Mouse (Mus musculus): ENCODE results near the gene Nrxn2.

The Nrxn2 gene

DNA sequence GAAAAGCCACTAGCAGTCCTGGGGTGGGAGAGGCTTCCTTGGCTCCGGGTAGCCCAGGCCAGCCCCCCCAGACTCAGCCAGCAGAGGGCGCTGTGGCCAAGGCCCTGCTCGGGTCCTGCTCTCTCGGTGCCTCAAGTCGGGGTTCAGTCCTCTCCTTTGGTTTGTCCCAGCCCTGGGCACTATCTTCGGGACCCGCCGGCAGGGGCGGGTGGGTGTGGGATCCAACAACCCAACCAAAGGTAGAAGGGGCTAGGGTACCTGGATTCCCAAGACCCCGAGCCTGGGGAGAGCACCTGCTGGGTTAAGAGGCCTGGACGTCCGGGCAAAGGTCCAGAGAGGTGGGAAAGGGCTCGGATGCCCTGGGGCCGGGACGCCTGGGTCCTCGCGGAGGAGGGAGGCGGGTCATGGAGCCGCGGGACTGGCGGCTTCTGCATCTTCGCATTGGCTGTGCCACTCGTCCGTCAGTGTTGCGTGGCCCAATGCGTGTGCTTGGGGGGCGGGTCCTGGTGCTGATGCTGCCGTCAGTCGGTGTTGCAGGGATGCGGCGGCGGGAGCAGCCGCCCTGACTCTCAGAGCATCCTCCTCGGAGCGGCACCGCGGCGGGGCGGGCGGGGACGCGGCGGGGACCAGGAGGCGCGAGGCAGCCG, at the start of gene Nrxn2:
Nrxn2 (plus strand) TSS at position 499 of the 647 bp plus-strand sequence.
- peak; percentile 93 for DNase-seq (ENCODE audit: low read depth)

DNA sequence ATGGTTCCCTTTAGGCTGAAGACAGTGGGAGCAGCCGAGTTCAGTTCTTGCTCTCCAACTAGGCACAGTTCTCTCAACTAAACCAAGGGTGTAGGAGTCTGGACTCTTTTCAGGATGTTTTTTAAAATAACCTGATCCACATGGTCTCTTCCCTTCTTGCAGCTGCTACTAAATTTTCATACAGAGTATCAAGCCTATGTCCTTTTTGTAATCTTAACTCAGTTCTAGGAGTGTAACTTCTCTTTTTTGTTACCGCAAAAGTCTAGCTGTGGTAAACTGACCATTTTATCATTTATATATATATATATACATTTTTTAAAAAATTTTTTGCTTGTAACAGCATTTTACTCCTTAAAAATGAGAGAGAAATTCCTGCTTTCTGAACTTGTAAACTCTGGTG, 48.4 kb upstream of the Nrxn2 start:
- no peak for DNase-seq (ENCODE audit: low read depth)

DNA sequence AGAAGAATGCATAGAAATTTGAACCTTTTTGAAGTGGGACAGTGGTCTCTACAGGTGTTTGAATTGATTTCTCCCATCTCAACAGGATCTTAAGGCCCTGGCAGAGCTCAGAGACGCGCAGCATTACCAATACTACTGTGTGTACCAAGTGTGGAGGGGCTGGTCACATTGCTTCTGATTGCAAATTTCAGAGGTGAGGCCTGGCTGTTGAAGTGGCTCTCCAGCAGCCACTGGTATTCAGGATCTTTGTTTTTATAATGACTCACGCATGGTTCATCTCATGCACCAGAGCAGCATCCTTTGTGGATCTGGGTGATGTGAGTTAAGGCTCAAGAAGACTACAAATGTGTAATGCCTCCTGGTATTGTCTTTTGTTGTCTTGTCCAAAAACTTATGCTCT, 46.1 kb upstream of the Nrxn2 start:
- no peak for DNase-seq (ENCODE audit: low read depth)

DNA sequence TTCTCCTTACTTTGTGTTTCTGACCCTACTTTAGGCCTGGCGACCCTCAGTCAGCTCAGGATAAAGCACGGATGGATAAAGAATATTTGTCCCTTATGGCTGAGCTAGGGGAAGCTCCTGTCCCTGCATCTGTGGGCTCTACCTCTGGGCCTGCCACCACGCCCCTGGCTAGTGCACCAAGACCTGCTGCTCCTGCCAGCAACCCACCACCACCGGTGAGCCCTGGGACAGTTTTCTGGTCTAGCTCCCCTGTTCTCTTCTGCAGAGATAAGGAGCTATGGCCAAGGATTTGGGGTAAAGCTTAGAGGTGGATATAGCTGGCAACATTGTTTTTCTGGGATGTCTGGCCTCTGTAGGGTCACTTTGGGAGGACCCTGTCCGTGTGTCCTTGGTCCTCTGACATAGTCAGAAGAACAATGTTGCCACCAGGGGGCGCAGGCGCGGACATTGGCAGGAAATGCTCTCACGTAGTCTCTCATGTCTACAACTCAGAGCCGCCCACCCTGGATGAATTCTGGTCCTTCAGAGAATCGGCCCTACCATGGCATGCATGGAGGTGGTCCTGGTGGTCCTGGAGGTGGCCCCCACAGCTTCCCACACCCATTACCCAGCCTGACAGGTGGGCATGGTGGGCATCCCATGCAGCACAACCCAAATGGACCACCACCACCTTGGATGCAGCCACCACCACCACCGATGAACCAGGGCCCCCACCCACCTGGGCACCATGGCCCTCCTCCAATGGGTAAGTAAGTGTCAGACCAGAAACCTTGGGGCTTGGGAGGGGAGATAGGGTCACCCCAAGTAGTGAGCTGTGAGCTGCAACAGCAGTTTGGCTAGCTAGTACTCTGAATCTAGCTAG, 44.8 kb upstream of the Nrxn2 start:
- peak; percentile 90 for DNase-seq (ENCODE audit: low read depth)

DNA sequence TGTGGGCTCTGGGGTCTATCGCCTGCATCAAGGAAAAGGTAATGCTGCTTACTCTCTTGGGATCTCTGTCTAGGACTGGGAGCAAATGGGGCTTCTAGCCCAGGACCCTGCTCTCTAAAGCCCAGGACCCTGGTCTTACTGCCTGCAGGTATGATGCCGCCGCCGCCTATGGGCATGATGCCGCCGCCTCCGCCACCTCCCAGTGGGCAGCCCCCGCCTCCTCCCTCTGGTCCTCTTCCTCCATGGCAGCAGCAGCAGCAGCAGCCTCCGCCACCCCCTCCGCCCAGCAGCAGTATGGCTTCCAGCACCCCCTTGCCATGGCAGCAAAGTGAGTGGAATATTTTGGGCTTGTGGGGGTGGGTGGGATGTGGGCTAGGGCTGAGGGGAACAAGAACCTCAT, 44.0 kb upstream of the Nrxn2 start:
- DNase-seq (ENCODE audit: low read depth), result no peak

DNA sequence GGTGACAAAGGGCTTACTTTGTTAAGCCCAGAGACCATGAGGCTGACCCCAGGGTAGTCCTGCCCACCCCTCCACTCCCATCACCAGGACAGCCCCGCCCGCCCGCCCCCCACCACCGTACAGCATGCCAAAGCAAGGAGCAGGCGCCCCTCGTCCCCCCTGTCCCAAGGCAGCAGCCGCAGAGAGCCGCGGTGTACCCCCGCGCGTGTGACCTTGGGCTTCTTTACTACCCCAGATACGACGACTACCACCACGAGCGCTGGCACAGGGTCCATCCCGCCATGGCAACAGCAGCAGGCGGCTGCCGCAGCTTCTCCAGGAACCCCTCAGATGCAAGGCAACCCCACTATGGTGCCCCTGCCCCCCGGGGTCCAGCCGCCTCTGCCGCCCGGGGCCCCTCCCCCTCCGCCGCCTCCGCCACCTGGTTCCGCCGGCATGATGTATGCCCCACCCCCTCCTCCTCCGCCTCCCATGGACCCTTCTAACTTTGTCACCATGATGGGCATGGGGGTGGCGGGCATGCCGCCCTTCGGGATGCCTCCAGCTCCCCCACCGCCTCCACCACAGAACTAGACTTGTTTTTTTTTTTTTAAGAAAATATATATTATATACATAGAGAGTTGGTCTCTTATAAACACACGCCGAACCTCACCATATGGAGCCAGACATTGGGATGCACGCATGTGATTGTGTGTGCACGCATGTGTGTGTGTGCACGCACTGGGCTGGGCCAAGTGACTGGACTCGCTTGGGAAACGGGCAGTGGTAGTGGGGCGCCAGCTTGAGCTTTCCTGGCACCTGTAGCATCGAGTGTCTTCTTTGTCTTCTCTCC, 42.9 kb upstream of the Nrxn2 start:
- DNase-seq (ENCODE audit: low read depth), result no peak

DNA sequence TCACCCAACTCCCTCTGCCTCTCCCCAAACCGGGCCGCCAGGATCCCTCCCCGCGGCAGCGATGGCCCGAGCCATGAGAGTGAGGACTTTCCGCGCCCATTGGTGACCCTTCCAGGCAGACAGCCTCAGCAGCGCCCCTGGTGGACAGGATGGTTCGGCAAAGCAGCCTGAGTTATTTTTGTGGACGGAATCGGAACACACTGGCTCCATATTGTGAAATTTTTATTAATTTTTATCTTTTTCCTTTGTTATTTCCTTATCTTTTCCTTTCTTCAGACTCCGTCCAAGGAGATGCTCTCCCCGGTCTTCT, 42.3 kb upstream of the Nrxn2 start:
- peak; percentile 52 for DNase-seq (ENCODE audit: low read depth)

DNA sequence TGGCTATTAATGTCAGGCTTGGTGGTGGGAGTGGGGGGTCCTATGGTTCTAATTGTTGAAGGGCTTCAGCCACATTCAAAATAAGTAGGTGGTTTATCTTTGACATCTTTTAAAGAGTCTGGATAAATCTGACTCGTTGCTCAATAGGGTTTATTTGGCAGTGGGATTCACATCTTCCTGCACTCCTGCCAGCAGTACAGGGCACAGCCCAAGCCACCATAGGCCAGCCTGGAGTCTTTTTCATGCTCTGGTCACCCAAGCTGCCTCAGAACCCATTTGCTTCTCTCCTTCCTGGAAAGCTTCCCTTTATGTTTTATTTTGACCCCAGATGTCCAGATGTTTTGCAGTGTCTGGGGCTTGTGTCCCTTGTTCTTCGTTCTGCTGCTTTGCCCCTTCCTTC, 41.9 kb upstream of the Nrxn2 start:
- no peak for DNase-seq (ENCODE audit: low read depth)

DNA sequence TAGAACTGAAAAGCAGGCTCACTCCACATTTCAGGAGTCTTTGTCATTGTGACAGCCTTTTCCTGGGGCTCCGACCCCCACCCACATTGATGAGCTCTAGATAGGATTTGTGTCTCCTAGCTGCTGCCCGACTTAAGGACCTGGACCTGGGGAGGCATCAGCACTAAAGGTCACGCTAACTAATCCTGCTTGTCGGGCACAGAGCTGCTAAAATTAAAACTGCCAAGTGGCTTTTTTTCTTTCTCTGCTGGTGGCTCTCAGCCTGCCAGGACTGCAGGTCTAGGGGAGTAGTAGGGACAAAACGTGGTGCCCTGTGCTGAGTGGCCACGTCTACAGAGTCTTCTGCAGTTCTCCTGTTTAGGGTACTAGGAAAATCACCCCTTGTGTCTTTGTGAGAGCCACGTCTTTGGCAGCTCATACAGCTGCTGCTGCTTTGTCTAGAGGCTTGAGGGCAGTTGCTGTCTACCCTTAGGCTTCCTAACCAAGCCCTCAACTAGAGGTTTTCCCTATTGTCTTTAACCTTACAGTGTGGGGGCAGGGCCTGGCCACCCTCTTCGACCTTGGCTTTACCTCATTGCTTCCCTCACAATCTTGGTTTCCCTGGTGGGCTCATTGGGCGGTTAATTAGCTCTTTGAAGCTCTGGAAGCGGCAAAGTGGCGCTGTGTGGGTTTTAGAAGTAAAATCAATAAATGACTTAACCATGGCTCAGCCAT, 41.0 kb upstream of the Nrxn2 start:
- no peak for DNase-seq (ENCODE audit: low read depth)

DNA sequence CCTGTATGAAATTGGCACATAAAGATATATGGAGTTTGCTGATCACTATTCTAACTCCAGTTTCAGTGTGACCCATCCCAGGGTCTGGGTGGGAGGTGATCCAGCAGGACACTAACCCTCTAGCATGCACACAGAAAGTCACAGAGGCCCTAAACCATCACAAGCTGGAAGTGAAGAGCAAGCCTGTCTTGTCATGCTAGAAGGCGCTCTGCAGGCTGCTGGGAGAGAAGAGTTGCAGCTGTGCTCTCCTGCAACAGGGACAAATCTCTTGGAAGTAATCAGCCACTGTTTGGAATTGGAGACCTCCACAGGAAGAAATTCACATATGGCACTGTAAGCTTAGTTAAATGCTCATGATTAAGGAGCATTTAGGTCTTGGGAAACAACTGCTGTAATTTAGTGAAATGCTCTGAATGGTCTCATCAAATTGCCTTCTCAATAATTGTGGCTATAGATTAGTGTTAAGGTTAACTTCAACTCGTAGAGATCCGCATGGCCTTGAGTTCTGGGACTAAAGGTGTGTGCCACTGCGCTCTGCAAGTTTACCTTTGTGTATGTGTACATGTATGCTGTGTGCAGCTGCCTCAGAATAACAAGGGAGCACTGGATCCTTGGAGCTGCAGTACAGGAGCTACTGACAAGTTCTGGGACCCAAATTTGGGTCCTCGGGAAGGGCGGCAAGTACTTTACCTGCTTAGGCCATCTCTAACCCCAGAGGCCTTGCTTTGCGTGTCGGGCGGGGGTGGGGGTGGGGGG, 37.9 kb upstream of the Nrxn2 start:
- no peak for DNase-seq (ENCODE audit: low read depth)

DNA sequence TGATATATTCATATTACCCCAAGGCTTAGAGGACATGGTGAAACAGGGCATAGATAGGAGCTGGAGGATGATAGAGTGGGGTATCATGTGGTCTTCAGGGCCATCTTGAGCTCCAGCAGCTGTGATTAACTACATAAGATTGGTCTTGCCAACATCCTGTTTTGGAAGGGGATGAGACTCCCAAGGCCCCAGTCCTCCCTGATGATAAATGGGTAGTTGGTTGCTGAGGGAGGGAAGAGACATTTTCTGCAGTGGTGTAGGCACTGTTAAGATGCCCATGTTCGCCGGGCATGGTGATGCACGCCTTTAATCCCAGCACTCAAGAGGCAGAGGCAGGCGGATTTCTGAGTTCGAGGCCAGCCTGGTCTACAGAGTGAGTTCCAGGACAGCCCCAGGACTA, 37.3 kb upstream of the Nrxn2 start:
- DNase-seq (ENCODE audit: low read depth), result no peak

DNA sequence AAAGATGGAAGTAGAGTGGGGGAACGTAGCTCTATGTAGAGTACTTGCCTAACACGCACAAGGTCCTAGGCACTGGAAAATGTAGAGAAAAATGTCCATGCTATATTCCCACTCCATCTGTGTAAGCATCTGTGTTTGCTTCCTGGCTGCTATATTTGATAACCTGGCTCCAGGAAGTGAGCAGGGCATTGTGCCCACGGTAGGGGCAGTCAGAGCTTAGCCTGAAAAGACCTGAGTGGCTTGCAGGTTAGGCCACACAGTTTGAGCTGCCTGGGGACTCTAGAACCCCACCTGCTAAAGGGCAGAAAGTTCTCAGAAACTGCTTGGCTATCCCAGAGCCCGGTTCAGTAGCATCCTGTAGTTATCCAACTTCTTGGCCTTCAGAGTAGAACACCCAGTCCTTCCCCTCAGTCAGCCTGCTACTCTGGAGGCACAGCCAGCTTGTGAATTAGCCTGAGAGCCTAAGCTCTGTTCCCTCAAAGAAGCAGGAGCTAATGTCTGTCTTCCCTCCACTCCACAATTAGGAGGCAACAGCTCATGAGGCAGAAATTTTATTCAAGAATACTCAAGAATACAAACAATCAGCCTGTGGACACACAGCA, 36.1 kb upstream of the Nrxn2 start:
- DNase-seq (ENCODE audit: low read depth), result no peak

DNA sequence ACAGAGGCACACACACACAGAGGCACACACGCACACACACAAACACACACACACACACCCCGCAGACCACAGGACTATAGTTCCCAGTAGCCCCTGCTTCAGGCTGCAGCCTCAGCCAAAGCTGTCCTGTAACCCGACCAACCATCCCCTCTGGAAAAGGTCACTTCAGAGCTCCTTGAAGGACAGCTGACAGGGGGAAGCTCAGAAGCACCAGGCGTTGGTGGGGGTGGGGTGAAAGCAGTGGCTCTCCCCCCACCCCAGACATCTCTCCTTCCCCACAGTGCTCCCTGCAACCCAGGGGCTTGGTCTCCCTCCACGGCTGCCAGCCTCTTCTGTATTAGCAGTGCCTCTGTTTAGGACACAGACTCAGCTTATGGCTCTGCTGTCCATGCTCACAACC, 35.1 kb upstream of the Nrxn2 start:
- no peak for DNase-seq (ENCODE audit: low read depth)

DNA sequence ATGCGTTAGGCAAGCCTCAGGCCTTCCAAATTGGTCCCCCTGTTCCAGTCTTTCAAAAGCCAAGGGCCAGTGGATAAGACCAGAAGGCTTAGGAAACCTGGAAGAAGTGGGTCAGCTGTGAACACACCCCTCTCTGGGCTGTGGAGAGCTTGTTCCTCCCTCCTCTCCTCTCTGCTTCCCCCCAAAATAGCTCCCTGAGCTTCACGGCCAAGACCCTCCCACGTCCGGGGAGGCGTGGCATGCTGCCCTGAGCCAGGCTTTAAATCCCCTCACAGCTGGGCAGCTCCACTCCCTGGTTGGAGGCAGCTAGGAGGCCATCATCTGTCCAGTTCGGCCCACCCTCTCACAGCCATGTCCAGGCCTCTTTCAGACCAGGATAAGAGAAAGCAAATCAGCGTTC, 34.4 kb upstream of the Nrxn2 start, which contains the start of gene Pygm:
Pygm (plus strand) TSS at position 272 of the 400 bp plus-strand sequence.
- no peak for DNase-seq (ENCODE audit: low read depth)

DNA sequence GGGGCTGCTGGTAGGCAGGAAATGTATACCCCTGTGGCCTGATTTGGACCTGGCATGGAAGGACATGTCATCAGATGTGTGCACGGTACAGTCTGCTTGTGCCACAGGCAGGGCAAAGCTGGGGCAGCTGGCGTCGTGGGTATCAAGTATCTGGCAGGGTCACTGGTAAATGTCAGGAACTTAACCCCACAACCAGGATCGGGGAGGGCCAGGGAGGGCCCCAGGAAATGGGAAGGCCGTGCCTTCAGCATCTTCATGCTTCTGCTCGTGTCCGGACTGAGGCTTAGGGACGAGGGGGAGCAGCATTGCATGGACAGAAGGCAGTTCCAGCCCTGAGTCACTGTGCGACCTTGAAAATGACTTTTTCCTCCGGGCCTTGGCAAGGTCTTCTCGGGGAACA, 33.6 kb upstream of the Nrxn2 start:
- no peak for DNase-seq (ENCODE audit: low read depth)

DNA sequence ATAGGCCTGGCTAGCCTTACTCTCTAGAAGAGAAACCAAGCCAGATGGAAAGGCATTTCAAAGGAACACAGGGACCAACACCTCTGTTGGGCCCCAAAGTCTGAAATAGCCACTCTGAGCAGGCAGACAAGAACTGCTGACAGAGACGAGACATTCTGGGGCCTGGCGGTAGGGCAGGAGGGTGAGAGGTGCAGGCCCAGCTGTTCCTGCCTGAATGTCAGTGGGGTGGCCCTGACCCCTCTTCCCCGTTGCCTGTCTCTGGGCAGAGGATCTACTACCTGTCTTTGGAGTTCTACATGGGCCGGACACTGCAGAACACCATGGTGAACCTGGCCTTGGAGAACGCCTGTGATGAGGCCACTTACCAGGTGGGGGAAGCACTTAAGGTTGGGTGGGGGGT, 33.1 kb upstream of the Nrxn2 start:
- DNase-seq (ENCODE audit: low read depth), result no peak

DNA sequence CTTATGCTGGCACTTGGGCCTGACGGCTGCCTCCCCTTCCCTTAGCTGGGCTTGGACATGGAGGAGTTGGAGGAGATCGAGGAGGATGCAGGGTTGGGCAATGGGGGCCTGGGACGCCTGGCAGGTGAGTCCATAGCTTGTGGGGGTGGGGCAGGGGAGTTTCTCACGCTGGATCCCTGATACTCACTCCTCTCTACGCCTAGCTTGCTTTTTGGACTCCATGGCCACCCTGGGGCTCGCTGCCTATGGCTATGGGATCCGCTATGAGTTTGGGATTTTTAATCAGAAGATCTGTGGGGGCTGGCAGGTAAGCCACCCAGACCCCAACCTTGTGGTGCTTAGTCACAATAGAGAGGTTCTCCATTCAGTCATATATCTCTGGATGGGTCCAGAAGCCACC, 32.7 kb upstream of the Nrxn2 start:
- DNase-seq (ENCODE audit: low read depth), result no peak

DNA sequence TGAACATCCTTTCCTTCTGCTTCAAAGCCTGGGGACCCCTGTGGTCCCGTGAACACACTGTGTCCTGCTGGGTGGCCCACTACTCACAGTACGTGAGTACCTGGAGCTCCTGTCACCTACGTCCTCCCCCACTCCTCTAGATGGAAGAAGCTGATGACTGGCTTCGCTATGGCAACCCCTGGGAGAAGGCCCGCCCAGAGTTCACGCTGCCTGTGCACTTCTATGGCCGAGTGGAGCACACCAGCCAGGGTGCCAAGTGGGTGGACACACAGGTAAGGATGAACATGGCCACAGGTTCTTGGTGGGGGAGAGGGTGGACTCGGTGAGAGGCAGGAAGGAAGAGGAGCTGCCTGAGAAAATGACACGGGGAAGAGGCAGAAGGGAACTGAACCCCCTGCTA, 32.3 kb upstream of the Nrxn2 start:
- DNase-seq (ENCODE audit: low read depth), result no peak

DNA sequence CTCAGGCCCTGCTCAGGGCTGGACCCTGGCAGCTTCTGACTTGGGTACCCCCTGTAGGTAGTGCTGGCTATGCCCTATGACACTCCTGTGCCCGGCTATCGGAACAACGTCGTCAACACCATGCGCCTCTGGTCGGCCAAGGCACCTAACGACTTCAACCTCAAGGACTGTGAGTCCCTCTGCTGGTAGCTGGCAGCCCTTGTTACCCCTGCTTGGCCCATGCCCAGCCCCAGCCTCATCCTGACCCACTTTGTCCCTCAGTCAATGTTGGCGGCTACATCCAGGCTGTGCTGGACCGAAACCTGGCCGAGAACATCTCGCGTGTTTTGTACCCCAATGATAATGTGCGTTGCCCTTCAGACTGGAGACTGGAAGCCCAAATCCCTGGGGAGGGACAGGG, 30.5 kb upstream of the Nrxn2 start:
- no peak for DNase-seq (ENCODE audit: low read depth)

DNA sequence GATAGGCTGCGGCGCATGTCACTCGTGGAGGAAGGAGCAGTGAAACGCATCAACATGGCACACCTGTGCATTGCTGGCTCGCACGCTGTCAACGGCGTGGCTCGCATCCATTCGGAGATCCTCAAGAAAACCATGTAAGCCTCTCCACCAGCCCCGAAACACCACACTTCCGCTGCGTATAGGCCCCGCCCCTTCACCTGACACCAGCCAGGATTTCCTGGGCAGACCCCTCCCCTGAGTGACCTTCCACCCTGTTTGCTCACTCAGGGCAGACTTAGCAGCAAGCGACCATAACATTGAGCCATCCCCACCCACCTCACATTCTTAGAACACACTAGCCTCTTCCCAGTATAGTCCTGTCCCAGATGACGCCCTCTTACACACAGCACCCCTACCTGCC, 28.7 kb upstream of the Nrxn2 start:
- DNase-seq (ENCODE audit: low read depth), result peak; percentile 73

DNA sequence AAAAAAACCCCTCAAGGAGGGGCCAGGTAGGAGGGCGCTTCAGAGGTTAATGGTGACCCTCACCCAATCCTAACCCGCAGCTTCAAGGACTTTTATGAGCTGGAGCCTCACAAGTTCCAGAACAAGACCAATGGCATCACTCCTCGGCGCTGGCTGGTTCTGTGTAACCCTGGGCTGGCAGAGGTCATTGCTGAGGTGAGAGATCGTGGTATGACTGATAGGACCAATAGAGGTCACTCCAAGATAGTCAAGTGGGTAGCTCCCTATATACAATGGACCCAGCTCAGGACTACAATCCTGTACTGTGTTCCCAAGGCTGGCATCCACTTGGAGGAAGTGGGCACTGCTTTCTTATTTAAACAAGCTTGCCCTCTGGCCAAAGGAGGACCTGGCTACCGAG, 28.3 kb upstream of the Nrxn2 start:
- DNase-seq (ENCODE audit: low read depth), result no peak

Data from naive thymus-derived CD4-positive, alpha-beta T cell, adult 2 months (primary cell).